Mouse (Mus musculus) midbrain, postnatal 0 days (tissue): ENCODE results near the gene Prrg3. TPM values are rescaled to one million over a fixed set of nuclear protein-coding genes. Genes with fewer than 3 reads are reported as not detected.

Experiments used
- ATAC-seq: fragments of 200-750 bp; cut with Nextera tagmentation; 2 replicates; pipeline ENCODE4 v1.8.0; 2017; ENCODE audit warnings: moderate number of reproducible peaks, mild to moderate bottlenecking, moderate TSS enrichment, moderate library complexity; ENCODE audit not compliant: low FRiP score
- DNase-seq: peaks from one replicate; pipeline ENCODE4 v3.0.0-alpha.2; 2015; ENCODE audit warnings: low spot score
- H3K27ac ChIP-seq: fragments of 300-500 bp; sonication (generic); 2 replicates; pipeline ENCODE4 v1.5.1; 2014; ENCODE audit warnings: low read depth, mild to moderate bottlenecking, low read length, mixed read lengths
- H3K27me3 ChIP-seq: fragments of 300-500 bp; sonication (generic); 2 replicates; pipeline ENCODE4 v1.6.1; 2014; ENCODE audit warnings: low read length, control low read depth, mixed read lengths; ENCODE audit not compliant: insufficient read depth
- H3K36me3 ChIP-seq: fragments of 300-500 bp; sonication (generic); 2 replicates; pipeline ENCODE4 v1.6.1; 2014; ENCODE audit warnings: low read length, control low read depth, mixed read lengths; ENCODE audit not compliant: insufficient read depth
- H3K4me1 ChIP-seq: fragments of 300-500 bp; sonication (generic); 2 replicates; pipeline ENCODE4 v1.6.1; 2014; ENCODE audit warnings: mild to moderate bottlenecking, control low read depth, antibody characterized with exemption, low read length, mixed read lengths; ENCODE audit not compliant: insufficient read depth
- H3K4me2 ChIP-seq: fragments of 300-500 bp; sonication (generic); 2 replicates; pipeline ENCODE4 v1.6.1; 2014; ENCODE audit warnings: low read depth, mild to moderate bottlenecking, low read length, mixed read lengths; ENCODE audit not compliant: poor library complexity, severe bottlenecking
- H3K4me3 ChIP-seq: fragments of 300-500 bp; sonication (generic); 2 replicates; pipeline ENCODE4 v1.5.1; 2014; ENCODE audit warnings: low read depth, mild to moderate bottlenecking, low read length, moderate library complexity
- H3K9ac ChIP-seq: fragments of 300-500 bp; sonication (generic); replicated peaks from 2 replicates; pipeline ENCODE4 v1.6.1; 2014; ENCODE audit warnings: mild to moderate bottlenecking, low read length, moderate library complexity, mixed read lengths; ENCODE audit not compliant: poor library complexity, severe bottlenecking
- H3K9me3 ChIP-seq: fragments of 300-500 bp; sonication (generic); 2 replicates; pipeline ENCODE4 v1.6.1; 2016; ENCODE audit warnings: low read length, control low read depth
- CTCF ChIP-seq: IDR thresholded peaks from 2 replicates; pipeline ENCODE4 v1.5.1; 2016; ENCODE audit warnings: antibody characterized with exemption, mild to moderate bottlenecking
- WGBS: fragments of 180-500 bp; shearing (Covaris S2); extraction: QIAGEN DNeasy Blood & Tissue Kit; methylation state at CpG from one replicate; pipeline ENCODE4 v1.1.7; 2014; 5-methylcytosine and 5-hydroxymethylcytosine counted together
- polyA plus RNA-seq: library from polyadenylated mRNA; unstranded; fragments of >200 nt; fragmentation: Nextera tagmentation; extraction: Ambion mirVana; gene quantifications from 2 replicates; pipeline ENCODE4 v1.2.1, GENCODE M21; 2015
- total RNA-seq: library from RNA; depleted of rRNA; stranded (reverse); fragments of >200 nt; gene quantifications from 2 replicates; pipeline ENCODE4 v1.2.3, GENCODE M21; 2014; rRNA removed

Prrg3 gene
- total and polyA plus RNA-seq, 2 experiments from 2014 or later = 9.6 to 17.6 TPM

DNA sequence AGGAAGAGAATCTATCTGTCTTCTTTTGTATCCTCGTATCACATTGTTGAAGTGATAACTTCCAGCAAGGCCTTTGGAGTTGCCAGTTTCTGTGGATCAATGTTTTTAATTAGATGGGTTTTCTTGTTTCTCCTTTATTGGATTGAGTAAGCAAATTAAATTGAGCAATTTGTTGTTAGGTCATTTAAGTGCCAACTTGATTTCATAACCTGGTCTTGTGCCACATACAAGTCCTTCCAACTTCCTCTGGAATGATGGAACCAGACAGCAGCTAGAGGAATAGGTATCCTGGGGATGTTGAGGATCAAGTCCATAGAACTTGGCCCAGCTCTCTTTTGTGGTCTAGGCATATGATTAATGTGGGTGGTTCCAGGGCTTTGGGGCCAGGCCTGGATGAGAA, 59.8 kb downstream of the Prrg3 start:
- no peak for TF ChIP-seq CTCF
- Histone ChIP-seq H3K4me1 (no peaks in the 10 kb centered on the region), H3K36me3 (no peaks in the 10 kb centered on the region), H3K9ac (no peak overlapping the region), H3K9me3 (no peaks in the 10 kb centered on the region), H3K27me3 (no peaks in the 10 kb centered on the region), H3K4me3 (no peak overlapping the region), H3K27ac (no peak overlapping the region), H3K4me2 (no peak overlapping the region)
- DNase-seq (no peak), ATAC-seq (no peak)
- WGBS = 86% methylated on average over 1 of the region's 1 CpGs

Other genes starting within 250 kb of the Prrg3 start
- gene Vma21, start 146.7 kb upstream of the Prrg3 start, total RNA-seq = 22.1 and 28.4 TPM in 2 replicates
- 71.1 and 72.2 TPM in 2 replicates for gene Vma21, start 146.7 kb upstream of the Prrg3 start, polyA plus RNA-seq
- gene Gm1141, start 41.6 kb upstream of the Prrg3 start, total RNA-seq = 0.55 and 2.6 TPM in 2 replicates
- 0.23 and 0.30 TPM in 2 replicates for gene Gm1141, start 41.6 kb upstream of the Prrg3 start, polyA plus RNA-seq
- gene Fate1, start 10.4 kb downstream of the Prrg3 start, total RNA-seq = 0.55 and 0.76 TPM in 2 replicates
- not detected in 2 replicates for gene Fate1, start 10.4 kb downstream of the Prrg3 start, polyA plus RNA-seq
- 0.60 TPM in 1 of 2 replicates, not detected in the other for gene Cnga2, start 29.2 kb downstream of the Prrg3 start, total RNA-seq
- gene Cnga2, start 29.2 kb downstream of the Prrg3 start, polyA plus RNA-seq = 0.18 and 0.27 TPM in 2 replicates